Mouse (Mus musculus) C2C12 (cell line): ENCODE data around the gene Stn1.

Experiments used
- CTCF ChIP-seq: IDR thresholded peaks from one replicate; pipeline ENCODE4 v1.5.1; 2011; ENCODE audit not compliant: control insufficient read depth, insufficient read depth, insufficient read length
- MAX ChIP-seq: IDR thresholded peaks from one replicate; pipeline ENCODE4 v1.6.1; 2011; ENCODE audit warnings: mild to moderate bottlenecking, control low read depth
- MYOG ChIP-seq: IDR thresholded peaks from one replicate; pipeline ENCODE4 v1.6.1; 2011; ENCODE audit not compliant: control insufficient read depth, insufficient read length; ENCODE audit errors: extremely low read depth
- USF1 ChIP-seq: IDR thresholded peaks from one replicate; pipeline ENCODE4 v1.6.1; 2011; ENCODE audit warnings: low read depth, mild to moderate bottlenecking, control low read depth, moderate library complexity

DNA sequence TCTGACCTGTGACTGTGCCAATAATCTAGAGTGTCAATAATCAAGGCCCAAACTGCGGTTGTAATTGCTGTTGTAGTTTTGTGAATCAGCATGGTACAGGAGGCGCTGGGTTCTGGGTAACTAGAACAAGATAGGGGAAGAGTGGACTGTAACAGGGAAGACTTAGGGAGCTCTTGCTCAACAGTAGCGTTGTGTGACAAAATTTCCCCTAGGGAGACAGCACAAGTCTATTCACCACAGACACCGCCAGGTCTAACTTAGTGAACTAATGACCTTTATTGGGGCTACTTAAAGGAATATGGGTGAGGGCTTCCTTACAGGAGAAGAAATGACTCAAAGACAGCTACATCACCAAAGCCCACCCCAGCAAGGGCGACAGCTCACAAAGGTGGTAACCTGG lies 32.7 kb upstream of the Stn1 start:
- TF ChIP-seq CTCF (no peak), MYOG (no peak), MAX (no peak), USF1 (no peak)
